Mouse (Mus musculus): Measurements from ENCODE around the gene Rps6kb2.

Rps6kb2 gene

DNA sequence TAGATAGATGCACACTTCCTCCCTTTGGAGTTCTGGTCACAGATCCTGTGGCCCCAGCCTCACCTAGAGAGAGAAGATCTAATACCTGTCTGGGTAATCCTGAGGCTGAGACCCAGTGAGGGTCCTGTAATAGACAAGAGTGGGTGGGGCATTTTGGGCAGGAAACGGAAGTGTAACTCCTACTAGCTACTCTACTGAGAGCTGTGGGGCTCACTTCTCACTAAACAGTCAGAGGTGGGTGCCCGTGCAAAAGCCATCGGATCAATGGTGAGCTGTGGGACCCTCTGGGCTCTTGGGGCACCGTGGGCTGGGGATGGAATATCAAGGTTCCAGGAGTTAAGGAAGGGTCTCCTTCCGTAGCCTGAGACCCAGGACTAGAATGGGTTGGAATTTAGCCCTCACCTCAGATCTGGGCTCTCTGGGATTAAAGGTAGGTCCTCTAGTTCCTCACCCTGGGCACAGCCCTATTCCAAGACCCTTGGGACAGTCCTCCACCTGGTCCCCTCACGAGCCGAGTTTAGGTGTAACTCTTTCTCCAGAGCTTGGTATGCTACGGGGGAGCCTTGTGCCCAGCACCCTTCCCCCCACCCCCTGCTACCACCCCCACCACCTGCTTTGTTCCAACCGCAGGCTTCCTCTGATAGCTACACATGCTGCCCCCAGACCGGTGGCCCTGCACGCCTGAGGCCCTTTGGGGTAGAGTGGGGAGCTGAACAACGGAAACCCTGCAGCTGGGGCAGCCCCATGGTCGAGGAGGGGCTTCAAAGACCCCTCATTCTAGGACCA is 8.5 kb downstream of the Rps6kb2 start:
- peak in 1 of 2 experiments; percentile 29 for DNase-seq

DNA sequence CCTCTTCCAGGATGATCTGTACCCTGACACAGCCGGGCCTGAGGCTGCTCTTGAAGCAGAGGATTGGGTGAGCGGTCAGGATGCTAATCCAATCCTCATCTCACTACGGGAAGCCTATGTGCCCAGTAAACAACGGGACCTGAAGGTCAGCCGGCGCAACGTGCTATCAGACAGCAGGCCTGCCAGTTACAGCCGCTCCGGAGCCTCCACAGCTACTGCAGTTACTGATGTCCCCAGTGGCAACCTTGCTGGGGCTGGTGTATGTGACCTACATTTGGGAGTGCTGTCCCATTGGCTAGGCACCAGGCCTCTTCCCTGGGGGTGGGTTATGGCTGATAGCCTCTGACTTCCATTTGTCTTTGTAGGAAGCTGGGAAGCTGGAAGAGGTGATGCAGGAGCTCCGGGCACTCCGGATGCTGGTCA is 9.9 kb downstream of the Rps6kb2 start, which contains the start of gene Ptprcap:
Ptprcap (plus strand) TSS at position 373 of the 423 bp plus-strand sequence.
- DNase-seq = peak; percentile 79 to 82

DNA sequence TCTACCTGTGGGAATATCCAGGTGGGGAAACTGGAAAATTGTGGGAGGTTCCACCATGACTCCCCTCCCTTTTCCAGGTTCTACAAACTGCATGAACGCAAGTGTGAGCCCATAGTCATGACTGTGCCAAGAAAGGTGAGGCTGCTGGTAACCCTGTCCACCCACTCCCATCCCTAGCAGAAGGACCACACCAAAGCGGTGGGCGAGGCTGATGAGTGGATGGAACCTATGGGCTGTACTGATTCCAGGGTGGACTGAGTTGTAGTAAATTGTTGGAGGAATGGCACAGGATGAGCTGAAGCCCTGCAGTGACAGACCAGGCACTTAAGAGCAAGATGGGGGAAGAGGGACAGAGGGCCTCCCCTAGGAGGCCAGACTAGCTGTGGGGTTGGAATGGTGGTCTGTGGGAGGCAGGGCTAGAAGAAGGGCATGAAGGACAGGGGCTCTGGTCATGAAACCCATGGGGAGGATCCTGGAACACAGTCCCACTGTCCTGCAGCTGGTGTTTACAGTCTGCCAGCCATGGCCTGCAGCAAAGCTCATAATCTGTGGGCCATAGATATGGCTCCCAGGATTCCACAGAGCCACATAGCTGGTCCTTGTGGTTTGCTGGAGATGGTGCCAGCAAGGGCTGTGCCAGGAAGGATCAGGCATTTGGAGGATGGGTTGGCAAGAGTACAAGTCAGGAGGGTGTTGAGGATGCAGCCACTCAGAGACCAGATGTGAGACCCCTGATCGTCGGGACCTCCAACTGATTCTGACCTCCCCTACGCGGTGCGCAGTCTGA is 10.5 kb downstream of the Rps6kb2 start:
- peak in 1 of 2 experiments; percentile 26 for DNase-seq

DNA sequence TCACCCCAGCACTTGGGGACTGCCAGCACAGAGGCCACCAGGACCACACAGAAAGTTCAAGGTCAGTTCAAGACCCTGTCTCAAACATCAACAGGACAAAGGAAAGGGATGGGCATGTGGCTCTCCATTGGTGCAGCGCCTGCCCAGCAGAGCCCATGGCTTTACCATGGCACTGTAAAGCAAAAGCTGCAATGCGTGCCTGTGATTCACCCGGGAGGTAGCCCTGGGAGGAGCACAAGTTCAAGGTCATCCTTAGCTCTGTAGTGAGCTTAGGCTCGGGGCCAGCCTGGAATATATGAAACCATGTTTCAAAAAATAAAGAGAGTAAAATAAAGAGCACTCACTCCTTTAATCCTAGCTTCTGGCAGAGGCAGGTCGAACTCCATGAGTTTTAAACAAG is 11.3 kb downstream of the Rps6kb2 start:
- no peak for DNase-seq

DNA sequence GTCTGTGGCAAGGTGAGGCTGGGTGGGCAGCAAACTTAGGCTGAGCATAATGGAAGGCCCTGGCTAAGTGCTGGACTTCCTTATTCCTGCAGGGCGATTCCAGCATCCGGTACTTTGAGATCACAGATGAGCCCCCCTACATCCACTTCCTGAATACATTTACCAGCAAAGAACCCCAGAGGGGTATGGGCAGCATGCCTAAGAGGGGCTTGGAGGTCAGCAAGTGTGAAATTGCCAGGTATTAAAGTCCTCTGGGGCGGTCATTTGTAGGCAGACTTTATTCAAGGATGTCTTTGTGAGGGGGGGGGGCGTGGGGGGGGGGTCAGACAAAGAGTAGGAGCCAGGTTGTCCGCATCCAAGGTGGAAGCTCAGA is 11.7 kb downstream of the Rps6kb2 start:
- DNase-seq = no peak

DNA sequence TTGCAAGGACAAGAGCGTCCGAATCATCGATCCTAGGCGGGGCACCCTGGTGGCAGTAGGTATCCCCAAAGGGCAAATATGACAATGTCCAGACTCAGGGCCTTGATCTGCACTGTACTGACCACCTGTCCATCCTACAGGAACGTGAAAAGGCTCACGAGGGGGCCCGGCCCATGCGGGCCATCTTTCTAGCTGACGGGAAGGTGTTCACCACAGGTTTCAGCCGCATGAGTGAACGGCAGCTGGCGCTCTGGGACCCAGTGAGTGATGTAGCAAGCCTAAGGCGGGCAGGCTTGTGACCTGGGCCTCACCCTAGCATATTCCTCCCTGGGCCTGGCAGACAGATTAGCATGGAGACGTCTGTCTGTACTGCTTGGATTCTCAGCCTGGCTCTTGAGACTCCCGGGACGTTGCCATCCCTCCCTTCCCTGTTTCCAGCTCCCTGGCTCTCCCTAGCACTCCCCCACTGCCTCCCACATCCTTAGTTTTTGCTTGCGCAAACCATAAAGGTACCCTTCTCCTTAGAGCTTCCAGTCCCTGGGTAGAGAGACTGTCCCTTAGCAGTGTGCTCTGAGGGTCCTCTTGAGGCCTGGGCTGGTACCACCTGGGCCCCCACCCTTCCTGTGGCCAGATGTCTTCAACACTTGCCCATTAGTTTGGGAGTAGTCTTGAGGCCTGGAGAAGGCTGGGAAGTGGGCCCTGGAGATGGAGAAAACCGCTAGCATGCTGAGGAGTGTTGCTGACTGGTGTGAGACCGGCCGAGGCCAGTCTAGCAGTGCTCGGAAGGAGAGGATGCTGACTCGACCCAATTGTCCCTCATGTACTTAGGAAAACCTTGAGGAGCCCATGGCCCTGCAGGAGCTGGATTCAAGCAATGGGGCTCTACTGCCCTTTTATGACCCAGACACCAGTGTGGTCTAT is 12.3 kb downstream of the Rps6kb2 start:
- peak in 1 of 2 experiments; percentile 28 for DNase-seq

DNA sequence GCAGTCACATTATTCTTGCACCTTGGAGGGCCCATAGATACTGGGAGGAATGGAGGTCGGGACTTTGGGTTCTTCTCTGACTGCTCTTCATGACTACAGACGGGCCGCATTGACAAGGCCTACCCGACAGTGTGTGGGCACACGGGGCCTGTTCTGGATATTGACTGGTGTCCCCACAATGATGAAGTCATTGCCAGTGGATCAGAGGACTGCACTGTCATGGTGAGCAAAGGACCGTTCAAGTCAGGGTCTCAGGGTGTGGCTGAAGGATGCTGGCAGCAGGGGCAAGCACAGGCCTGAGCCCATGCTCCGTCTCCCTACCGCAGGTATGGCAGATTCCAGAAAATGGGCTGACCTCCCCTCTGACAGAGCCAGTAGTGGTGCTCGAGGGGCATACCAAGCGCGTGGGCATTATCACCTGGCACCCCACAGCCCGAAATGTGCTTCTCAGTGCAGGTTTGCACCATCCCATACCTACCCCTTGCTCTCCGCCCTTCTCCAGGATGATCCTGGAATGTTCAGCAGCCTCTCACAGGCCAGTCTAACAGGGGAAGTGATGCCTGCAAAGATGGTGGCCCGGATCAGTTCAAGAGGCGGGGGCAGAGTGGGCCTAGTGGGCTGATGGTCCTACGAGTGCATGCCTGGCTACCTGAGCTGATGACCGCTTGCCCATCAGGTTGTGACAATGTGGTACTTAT is 13.2 kb downstream of the Rps6kb2 start:
- DNase-seq = peak in 1 of 2 experiments; percentile 19

DNA sequence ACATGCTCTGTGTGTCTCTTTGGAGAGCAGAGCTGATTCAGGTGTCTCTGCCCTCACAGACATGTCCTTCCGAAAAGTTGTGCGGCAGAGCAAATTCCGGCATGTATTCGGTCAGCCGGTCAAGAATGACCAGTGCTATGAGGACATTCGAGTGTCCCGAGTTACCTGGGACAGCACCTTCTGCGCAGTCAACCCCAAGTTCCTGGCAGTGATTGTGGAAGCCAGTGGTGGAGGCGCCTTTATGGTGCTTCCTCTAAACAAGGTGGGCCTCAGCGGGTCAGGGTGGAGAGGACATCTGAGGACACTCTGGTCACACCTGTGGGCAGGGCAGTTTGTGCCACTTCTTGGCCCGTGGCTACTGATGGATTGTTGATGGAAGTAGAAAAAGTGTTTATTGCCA is 13.9 kb downstream of the Rps6kb2 start:
- DNase-seq = peak in 1 of 2 experiments; percentile 17

DNA sequence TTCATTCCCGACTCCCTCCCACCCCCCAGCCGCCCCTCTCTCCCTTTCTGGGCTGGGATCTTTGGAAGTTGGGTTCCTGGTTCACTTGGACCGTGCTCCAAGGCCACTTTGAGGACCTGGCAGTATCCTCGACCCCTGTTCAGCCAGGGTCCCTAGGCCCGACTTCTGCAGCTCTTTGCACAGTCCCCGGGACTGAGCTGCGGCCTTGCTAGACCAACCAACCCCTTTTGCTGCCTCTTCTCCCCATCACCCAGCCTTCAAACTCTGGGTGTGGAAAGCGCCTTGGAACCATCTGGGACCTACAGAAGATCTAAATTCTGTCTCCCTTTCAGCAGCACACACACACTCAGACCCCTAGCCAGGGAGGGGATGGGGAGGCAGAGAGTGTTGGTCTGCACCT is 14.3 kb downstream of the Rps6kb2 start:
- DNase-seq = no peak

DNA sequence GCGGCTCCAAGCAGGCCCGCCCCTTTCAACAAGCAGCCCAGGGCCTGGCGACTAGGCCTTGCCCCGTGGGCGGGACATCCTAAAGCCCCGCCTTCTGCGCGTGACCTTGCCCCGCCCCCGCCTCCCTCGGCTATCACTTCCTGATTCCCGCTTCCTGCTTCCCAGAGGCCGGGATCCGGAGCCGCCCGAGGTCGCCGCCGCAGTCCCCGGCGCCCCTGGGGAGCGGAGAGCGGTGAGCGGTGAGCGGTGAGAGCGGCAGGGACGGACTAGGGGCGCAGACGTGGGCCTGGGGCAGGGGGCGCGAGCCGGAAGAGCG is 14.7 kb downstream of the Rps6kb2 start, which contains the start of gene Coro1b:
Coro1b (plus strand) TSS at position 129 of the 316 bp plus-strand sequence.
- peak; percentile 96 to 99 for DNase-seq

DNA sequence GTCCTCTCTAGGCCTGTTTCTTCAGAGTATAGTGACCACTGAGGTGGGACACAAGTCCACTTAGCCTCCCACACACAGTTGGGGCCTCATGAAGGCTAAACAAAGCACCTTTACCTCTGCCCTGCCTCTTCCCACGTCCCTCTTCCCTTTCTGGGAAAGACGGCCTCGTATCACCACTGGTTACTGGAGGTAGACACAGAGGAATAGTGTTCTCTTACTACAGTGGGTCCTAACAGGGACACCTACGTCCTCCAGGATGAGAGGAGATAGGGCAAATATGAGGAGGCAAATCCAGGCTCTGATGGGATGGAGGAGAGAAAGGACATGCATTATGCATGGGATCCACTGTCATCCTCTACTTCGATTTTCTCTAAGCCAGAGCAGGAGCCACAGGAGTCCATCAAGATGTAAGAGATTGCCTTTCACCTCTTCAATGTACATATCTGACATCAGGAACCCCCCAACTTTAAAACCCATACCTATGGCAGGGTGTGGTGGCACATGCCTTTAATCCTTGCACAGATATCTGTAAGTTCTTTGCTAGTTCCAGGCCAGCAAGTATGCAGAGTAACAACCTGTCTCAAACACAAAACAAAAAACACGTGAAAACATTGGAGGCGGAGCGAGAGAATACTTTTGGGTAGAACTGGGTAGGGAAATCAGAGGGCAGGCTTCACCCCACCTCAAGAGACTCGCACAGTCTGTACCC is 15.2 kb downstream of the Rps6kb2 start:
- DNase-seq = no peak

DNA sequence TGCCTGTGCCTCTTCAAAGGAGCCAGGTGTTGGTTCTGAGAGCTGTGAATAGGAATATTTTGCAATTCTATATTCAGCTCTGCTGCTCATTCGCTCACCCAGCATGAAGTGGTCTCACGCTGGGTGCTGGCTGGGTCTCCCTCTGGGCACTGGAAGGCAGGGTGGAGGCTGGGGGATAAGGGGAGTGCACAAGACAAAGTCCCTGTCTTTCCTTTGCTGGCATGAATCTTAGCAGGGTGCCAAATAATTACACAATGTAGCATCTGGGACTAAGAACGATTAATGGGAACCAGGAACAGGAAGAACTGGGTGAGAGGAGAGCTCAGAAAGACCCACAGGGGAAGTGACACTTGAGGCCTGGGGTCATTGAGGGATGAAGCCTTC is 16.1 kb downstream of the Rps6kb2 start:
- peak in 1 of 2 experiments; percentile 32 for DNase-seq

DNA sequence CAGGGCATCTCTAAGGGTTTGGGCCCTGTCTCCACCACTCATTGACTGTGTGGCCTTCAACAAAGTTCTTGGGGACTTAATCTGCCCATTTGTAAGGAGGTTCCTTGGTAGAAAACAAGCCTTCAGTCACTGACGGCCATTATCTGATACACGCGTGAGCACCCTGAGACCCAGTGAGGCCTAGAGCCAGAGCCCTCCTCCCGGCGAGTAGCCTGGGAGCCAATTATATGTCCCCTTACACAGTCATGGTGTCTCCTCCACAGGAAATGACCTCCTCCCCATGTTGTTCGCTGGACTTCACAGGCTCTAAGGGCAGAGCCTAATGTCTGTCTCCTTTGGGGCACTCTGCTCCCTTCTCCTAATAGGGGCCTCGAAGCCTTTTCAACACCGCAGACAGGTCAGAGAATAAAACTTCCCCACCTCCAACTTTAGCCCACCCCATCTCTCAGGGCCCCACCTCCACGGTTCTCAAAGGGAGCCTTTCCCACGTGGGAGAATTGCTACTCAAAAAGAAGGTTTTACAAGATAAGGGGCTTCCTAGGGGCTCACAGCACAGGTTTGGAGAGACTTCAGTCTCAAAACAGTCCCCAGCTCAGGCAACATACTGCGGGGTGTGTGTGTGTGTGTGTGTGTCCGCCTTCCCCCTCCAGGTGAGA is 16.7 kb downstream of the Rps6kb2 start:
- DNase-seq = peak in 1 of 2 experiments; percentile 17

DNA sequence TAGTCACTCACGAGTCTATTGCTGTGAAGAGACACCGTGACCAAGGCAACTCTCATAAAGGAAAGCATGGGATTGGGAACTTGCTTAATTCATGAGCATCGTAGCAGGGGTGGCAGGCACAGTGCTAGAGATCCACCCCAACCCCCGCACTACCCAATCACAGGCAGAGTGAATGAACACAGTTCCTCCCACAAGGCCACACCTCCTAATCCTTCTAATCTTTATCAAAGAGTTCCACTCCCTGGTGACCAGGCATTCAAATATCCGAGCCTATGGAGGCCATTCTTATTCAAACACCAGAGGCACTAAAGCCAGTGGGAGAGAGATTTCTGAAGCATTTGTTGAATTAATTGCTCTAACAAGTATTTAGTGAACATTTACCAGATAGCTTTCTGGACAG is 17.2 kb downstream of the Rps6kb2 start:
- no peak for DNase-seq

DNA sequence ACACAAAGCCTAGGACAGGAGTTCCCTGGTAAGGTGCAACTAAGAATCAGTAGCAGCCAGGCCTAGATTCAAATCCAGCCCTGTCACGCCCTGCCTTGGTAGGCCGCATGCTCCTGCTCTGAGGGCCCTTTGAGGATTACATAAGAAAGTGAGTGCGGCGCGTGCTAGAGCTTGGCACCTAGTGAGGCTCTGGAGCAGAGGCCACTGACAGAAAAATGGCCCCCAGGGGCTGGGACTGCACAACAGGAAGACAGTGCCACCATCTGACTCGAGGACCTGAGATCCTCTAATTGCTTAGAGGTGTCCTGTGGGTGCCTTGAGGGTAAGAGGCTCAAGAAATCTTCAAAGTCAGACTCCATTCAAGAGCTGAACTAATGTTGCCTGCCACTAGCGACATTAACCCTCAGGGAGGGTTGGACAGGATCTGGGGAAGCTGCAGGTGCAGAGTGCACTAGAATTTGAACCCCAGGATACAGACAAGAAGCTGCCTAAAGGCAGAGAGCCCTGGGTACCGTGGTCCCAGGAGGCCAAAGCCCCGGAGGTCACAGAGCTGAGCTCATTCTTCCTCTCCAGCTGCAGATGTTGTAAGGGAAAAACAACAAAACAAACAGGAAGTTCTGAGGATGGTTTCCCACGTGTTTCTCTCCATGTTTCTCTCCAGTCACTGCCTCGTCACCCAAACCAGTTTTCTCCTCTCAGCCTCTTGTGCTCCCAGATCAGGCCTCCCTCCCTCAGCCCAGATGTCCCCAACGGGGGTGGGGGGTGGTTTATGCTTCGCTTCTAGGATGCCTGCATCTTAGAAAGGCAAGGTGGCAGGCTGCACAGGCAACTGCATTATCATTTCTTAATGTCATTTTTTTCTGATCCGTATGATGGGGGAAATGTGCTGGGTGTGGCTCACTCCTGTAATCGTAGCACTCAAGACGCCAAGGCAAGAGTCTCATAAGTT is 18.3 kb downstream of the Rps6kb2 start:
- DNase-seq = no peak

DNA sequence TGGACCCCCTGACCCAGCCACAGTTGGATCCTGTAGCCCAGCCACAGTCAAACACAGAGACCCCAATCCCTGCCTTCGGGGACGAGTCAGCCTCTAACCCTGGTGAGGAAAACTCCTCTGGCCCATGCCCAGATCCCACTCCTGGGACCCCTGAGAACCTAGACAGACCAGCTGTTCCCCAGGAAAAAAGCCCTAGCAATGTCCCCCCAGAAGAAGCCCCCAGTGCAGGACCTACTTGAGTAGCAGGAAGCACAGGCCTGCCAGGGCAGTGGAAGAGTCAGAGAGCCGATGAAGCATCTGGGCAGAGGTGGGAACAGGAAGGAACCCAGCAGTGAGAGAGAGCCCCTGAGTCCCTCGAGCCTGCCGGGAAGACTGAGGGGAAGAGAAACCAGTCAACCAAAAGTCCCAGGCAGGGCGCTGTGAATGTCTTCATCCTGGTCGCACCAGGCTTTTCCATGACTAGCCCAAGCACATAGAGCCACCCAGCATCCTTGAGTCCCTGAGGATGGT is 19.3 kb downstream of the Rps6kb2 start, which contains the start of gene Cabp4:
Cabp4 (minus strand) TSS at position 275 of the 510 bp plus-strand sequence.
- no peak for DNase-seq

DNA sequence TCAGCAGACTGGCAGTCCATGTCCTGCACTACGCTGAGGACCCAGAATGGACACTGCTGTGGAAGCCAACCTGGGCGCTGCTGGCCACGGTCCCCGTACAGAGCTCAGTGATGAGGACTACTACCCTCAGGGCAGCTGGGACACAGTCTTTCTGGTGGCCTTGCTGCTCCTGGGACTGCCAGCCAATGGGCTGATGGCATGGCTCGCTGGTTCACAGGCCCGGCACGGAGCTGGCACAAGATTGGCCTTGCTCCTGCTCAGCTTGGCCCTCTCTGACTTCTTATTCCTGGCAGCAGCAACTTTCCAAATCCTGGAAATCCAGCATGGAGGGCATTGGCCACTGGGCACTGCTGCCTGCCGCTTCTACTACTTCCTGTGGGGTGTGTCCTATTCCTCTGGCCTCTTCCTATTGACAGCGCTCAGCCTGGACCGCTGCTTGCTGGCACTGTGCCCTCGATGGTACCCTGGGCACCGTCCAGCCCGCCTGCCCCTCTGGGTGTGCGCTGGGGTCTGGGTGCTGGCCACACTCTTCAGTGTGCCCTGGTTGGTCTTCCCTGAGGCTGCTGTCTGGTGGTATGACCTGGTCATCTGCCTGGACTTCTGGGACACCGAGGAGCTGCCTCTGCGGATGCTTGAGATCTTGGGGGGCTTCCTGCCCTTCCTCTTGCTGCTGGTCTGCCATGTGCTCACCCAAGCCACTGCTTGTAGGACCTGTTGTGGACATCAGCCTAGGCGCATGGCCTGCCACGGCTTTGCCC is 20.6 kb downstream of the Rps6kb2 start:
- peak in 1 of 2 experiments; percentile 41 for DNase-seq

DNA sequence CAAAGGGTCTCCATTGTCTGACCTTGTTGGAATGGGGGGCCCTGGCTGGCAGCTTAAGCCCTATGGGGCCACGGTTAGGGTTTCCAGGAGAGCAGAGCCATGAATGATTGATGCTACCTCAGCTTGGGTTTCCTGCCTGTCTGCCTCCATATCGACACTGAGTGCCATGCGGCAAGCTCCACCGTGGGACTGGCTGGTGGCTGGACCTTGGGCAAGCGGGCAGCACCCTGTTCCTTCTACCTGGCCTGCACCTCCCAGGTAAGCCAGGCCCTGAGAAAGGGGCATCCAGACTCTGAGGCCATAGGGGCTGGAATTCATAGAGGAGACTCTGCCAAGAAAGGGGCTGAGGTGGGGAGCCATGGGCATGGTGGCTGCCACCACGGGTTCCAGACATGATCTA is 23.0 kb downstream of the Rps6kb2 start:
- DNase-seq = no peak

DNA sequence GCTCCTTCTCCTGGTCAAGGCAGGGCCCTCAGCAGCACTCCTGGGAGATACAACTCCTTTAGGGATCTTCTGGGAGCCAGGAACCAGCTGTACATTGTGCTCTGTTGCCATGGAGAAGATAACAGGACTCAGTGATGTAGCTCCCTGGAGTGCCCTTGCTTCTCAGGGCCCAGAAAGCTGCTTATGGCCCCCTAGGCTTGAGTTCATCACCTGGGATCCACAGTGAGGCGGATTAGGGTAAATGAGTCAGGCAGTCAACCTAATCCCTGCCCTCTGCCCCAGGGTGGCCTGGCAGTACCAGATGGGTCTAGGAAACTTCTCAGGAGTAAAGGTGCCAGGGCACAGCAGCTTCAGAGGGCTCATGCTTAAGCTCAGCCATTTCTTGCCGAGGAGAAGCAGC is 23.7 kb downstream of the Rps6kb2 start, which contains the start of gene Gpr152:
Gpr152 (plus strand) TSS at position 342 of the 400 bp plus-strand sequence.
- no peak for DNase-seq

All from cerebellum, postnatal 25 days (tissue).